Mouse (Mus musculus) mature B cell (primary cell): ENCODE data around the gene Prdm16.

Experiments used
- in situ Hi-C: fragments of 300-500 bp; cut with MboI; formaldehyde crosslinking; loops from 2 replicates; pipeline ENCODE4 v1.14.3; 2019

Prdm16 gene

GRCm38 (mm10) chr4:154422431-154422913 is 214.2 kb downstream of the Prdm16 start:
- in situ Hi-C loops = no loop called here

GRCm38 (mm10) chr4:154420749-154421148 is 215.9 kb downstream of the Prdm16 start:
- in situ Hi-C loops = no loop called here

- in situ Hi-C loops = no loop called here
Observed at GRCm38 (mm10) chr4:154419766-154420165, 216.9 kb downstream of the Prdm16 start.

GRCm38 (mm10) chr4:154418993-154419392 is 217.7 kb downstream of the Prdm16 start:
- in situ Hi-C loops = no loop called here

- in situ Hi-C loops = no loop called here
Observed at GRCm38 (mm10) chr4:154418327-154418744, 218.3 kb downstream of the Prdm16 start.

- in situ Hi-C loops = no loop called here
Observed at GRCm38 (mm10) chr4:154416728-154417127, 219.9 kb downstream of the Prdm16 start.

- in situ Hi-C loops = no loop called here
Observed at GRCm38 (mm10) chr4:154414885-154415284, 221.8 kb downstream of the Prdm16 start.

- in situ Hi-C loops = no loop called here
Observed at GRCm38 (mm10) chr4:154410559-154410958, 226.1 kb downstream of the Prdm16 start.

GRCm38 (mm10) chr4:154409841-154410240 is 226.8 kb downstream of the Prdm16 start:
- in situ Hi-C loops = no loop called here

GRCm38 (mm10) chr4:154409237-154409721 is 227.4 kb downstream of the Prdm16 start:
- in situ Hi-C loops = no loop called here

- in situ Hi-C loops = no loop called here
Observed at GRCm38 (mm10) chr4:154402948-154403347, 233.7 kb downstream of the Prdm16 start.

- in situ Hi-C loops = no loop called here
Observed at GRCm38 (mm10) chr4:154401982-154402932, 234.4 kb downstream of the Prdm16 start.

GRCm38 (mm10) chr4:154401379-154401778 is 235.3 kb downstream of the Prdm16 start:
- in situ Hi-C loops = no loop called here

- in situ Hi-C loops = no loop called here
Observed at GRCm38 (mm10) chr4:154400256-154401171, 236.2 kb downstream of the Prdm16 start.

GRCm38 (mm10) chr4:154399634-154400033 is 237.0 kb downstream of the Prdm16 start:
- in situ Hi-C loops = no loop called here

- in situ Hi-C loops = no loop called here
Observed at GRCm38 (mm10) chr4:154396652-154397301, 239.9 kb downstream of the Prdm16 start.

- in situ Hi-C loops = no loop called here
Observed at GRCm38 (mm10) chr4:154394123-154394722, 242.4 kb downstream of the Prdm16 start.

- in situ Hi-C loops = no loop called here
Observed at GRCm38 (mm10) chr4:154393196-154394122, 243.2 kb downstream of the Prdm16 start.

- in situ Hi-C loops = no loop called here
Observed at GRCm38 (mm10) chr4:154392641-154393040, 244.0 kb downstream of the Prdm16 start.
